Mouse (Mus musculus) midbrain, embryonic 14.5 days (tissue): Measurements from ENCODE around the gene Pan3. TPM values are rescaled to one million over a fixed set of nuclear protein-coding genes. Genes with fewer than 3 reads are reported as not detected.

Experiments used
- ATAC-seq: fragments of 200-750 bp; cut with Nextera tagmentation; 2 replicates; pipeline ENCODE4 v1.8.0; 2017; ENCODE audit warnings: moderate number of reproducible peaks, moderate library complexity; ENCODE audit not compliant: low FRiP score, low TSS enrichment
- DNase-seq: peaks from one replicate; pipeline ENCODE4 v3.0.0-alpha.2; 2015
- H3K27ac ChIP-seq: fragments of 300-500 bp; sonication (generic); replicated peaks from 2 replicates; pipeline ENCODE4 v1.5.1; 2014; ENCODE audit warnings: mild to moderate bottlenecking, low read depth, low read length, moderate library complexity
- H3K27me3 ChIP-seq: fragments of 300-500 bp; sonication (generic); 2 replicates; pipeline ENCODE4 v1.6.1; 2014; ENCODE audit warnings: low read length, control low read depth, mixed read lengths; ENCODE audit not compliant: control insufficient read depth, insufficient read depth
- H3K36me3 ChIP-seq: fragments of 300-500 bp; sonication (generic); 2 replicates; pipeline ENCODE4 v1.6.1; 2014; ENCODE audit warnings: low read length, control low read depth; ENCODE audit not compliant: control insufficient read depth, insufficient read depth
- H3K4me1 ChIP-seq: fragments of 300-500 bp; sonication (generic); 2 replicates; pipeline ENCODE4 v1.6.1; 2014; ENCODE audit warnings: mild to moderate bottlenecking, antibody characterized with exemption, low read length, control low read depth; ENCODE audit not compliant: control insufficient read depth, insufficient read depth
- H3K4me2 ChIP-seq: fragments of 300-500 bp; sonication (generic); 2 replicates; pipeline ENCODE4 v1.6.1; 2014; ENCODE audit warnings: mild to moderate bottlenecking, low read length, moderate library complexity
- H3K4me3 ChIP-seq: fragments of 300-500 bp; sonication (generic); replicated peaks from 2 replicates; pipeline ENCODE4 v1.5.1; 2014; ENCODE audit warnings: low read depth, low read length
- H3K9ac ChIP-seq: fragments of 300-500 bp; sonication (generic); replicated peaks from 2 replicates; pipeline ENCODE4 v1.6.1; 2014; ENCODE audit warnings: mild to moderate bottlenecking, low read length, moderate library complexity
- H3K9me3 ChIP-seq: fragments of 300-500 bp; sonication (generic); 2 replicates; pipeline ENCODE4 v1.6.1; 2016; ENCODE audit warnings: low read length, control low read depth, mixed read lengths; ENCODE audit not compliant: control insufficient read depth
- WGBS: fragments of 180-500 bp; shearing (Covaris S2); extraction: QIAGEN DNeasy Blood & Tissue Kit; methylation state at CpG from one replicate; pipeline ENCODE4 v1.1.7; 2014; 5-methylcytosine and 5-hydroxymethylcytosine counted together
- polyA plus RNA-seq: library from polyadenylated mRNA; unstranded; fragments of >200 nt; fragmentation: Nextera tagmentation; extraction: Ambion mirVana; gene quantifications from 2 replicates; pipeline ENCODE4 v1.2.1, GENCODE M21; 2014

Pan3 gene
- polyA plus RNA-seq, 1 experiment from 2014 or later = 69.5 TPM

DNA sequence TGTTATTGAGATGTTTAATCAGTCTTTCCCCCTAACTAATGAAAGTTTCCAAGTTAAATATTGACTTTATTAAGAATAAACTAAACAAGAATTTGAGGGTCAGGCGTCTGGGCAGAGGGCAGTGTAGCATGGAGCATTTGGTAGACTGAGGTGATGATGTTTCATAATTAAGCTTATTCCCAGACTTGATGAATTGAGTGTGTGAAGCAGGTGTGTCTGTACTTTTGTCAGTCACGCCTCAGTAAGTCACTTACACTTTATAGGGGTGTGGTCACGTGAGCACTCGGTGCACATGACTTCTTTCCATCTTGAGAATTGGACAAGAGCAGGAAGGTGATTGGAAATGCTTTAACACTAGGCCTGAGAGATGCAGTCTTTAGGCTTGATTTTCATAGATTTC, 26.5 kb downstream of the Pan3 start:
- WGBS = 97% methylated on average over 4 of the region's 4 CpGs
- H3K4me2 ChIP-seq = no peak overlapping the region
- H3K9ac ChIP-seq = no peak overlapping the region
- DNase-seq (no peak), ATAC-seq (no peak)
- H3K4me1 ChIP-seq = no peaks in the 10 kb centered on the region
- no peak overlapping the region for H3K27ac ChIP-seq
- no peaks in the 10 kb centered on the region for H3K27me3 ChIP-seq
- H3K36me3 ChIP-seq = peaks cover 18% of the 10 kb centered on the region
- H3K4me3 ChIP-seq = no peak overlapping the region
- no peaks in the 10 kb centered on the region for H3K9me3 ChIP-seq

DNA sequence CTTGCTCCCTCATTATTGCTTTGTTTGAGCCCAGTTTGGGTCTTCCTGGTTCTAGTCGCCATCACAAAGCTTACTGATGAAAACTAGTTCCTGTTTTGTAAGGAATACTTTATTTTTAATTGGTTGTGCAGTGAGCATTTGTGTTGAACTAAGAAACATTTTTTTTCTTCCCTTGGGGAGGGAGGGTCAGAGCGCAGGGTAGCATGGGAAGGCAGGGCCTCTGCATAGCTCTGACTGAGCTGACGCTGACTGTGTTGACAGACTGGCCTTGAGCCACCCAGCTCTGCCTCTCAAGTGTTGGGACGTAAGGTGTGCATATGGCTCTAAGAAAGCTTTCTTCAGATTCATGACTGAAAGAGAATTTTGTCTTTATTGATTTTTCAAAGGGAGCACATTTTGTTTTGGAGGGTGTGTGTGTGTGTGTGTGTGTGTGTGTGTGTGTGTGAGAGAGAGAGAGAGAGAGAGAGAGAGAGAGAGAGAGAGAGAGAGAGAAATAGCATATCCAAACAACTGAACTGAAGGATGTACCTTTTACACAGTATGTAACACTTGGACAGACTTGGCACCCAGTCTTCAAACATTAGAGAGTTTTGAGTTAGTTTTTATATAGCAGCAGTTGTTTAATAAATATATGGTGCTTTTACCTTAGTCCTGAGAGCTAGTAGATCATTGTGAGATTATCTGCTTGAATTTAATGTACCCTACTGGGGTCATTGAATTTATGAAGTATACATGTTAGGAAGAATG, 30.0 kb downstream of the Pan3 start:
- WGBS = 76% methylated on average over 4 of the region's 4 CpGs
- no peak for ATAC-seq
- no peak overlapping the region for H3K4me3 ChIP-seq
- no peak overlapping the region for H3K4me2 ChIP-seq
- no peaks in the 10 kb centered on the region for H3K27me3 ChIP-seq
- H3K4me1 ChIP-seq = no peaks in the 10 kb centered on the region
- H3K27ac ChIP-seq = no peak overlapping the region
- no peak overlapping the region for H3K9ac ChIP-seq
- no peaks in the 10 kb centered on the region for H3K9me3 ChIP-seq
- DNase-seq = no peak
- H3K36me3 ChIP-seq = peaks cover 8% of the 10 kb centered on the region

DNA sequence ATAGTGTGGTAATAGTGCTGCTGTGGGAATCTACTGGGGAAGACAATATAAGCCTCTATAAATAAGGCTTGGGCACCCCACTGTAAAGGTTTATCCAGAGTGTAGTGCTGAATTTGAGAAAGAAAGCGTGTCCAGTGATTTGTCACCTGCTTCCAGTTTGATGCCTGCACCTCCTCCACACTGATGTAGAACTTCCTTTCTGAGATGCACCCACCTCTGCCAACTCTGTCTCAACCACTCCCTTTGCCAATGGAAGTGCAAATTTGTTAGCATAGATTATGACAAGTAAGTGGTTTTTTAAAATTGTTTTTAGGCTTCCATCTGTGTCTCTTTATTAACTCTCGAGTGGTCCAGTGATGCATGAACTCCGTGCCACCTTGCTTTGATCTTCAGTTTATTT, 33.3 kb downstream of the Pan3 start:
- H3K9me3 ChIP-seq = no peaks in the 10 kb centered on the region
- DNase-seq = no peak
- 85% methylated on average over 3 of the region's 3 CpGs for WGBS
- H3K4me2 ChIP-seq = no peak overlapping the region
- H3K9ac ChIP-seq = no peak overlapping the region
- H3K4me1 ChIP-seq = no peaks in the 10 kb centered on the region
- no peak overlapping the region for H3K27ac ChIP-seq
- ATAC-seq = no peak
- no peak overlapping the region for H3K4me3 ChIP-seq
- H3K36me3 ChIP-seq = 0 out of 2 replicates have a peak, but pooled peaks cover 6% of the 10 kb centered on the region
- H3K27me3 ChIP-seq = no peaks in the 10 kb centered on the region

DNA sequence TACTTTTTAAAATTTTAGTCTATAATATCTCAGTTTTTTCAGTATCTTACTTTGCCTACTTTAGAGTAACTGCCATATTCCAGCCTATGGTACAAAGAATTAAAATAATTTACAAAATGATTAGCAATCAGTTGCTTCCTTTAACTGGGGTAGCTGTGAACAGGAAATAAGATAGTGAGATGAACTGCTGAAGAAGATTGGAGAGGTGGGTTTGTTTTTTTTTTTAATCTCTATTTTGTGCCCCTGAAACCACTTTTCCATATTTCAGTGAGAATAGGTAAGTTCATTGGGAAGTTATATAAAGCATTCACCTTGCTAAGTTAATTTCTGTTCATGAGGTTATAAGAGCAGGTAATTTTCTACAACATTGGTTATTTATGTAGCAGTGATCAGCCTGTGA, 36.4 kb downstream of the Pan3 start:
- H3K9ac ChIP-seq = no peak overlapping the region
- H3K4me3 ChIP-seq = no peak overlapping the region
- no peak for DNase-seq
- H3K27ac ChIP-seq = no peak overlapping the region
- H3K4me2 ChIP-seq = no peak overlapping the region
- no peaks in the 10 kb centered on the region for H3K4me1 ChIP-seq
- no peaks in the 10 kb centered on the region for H3K27me3 ChIP-seq
- no peak for ATAC-seq
- H3K36me3 ChIP-seq = peaks cover 9% of the 10 kb centered on the region; the same call in 1 of the 2 replicates
- H3K9me3 ChIP-seq = no peaks in the 10 kb centered on the region

DNA sequence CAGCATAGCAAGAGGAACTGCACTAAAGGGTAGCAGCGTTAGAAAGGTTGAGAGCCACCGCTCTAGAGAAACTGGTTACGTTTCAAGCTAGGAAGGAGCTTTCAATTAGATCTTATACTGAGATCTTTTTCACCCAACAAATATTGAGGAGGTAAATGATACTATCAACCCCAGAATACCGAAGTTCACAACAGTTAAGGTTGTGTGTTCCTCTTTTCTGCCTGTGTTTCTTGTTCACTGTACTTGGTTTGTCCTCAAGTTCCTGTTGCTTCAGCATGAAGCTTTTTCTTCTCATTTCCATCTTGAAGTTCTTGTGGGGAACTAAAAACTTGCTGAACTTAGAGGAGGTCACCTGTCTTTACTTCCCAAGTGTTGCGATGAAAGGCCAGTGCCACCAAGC, 41.2 kb downstream of the Pan3 start:
- H3K27ac ChIP-seq = no peak overlapping the region
- peaks cover 9% of the 10 kb centered on the region; the same call in 1 of the 2 replicates for H3K36me3 ChIP-seq
- no peak overlapping the region for H3K4me3 ChIP-seq
- no peak overlapping the region for H3K4me2 ChIP-seq
- no peak for DNase-seq
- ATAC-seq = no peak
- H3K27me3 ChIP-seq = no peaks in the 10 kb centered on the region
- WGBS = 94% methylated on average over 5 of the region's 5 CpGs
- no peak overlapping the region for H3K9ac ChIP-seq
- H3K9me3 ChIP-seq = no peaks in the 10 kb centered on the region
- H3K4me1 ChIP-seq = no peaks in the 10 kb centered on the region

DNA sequence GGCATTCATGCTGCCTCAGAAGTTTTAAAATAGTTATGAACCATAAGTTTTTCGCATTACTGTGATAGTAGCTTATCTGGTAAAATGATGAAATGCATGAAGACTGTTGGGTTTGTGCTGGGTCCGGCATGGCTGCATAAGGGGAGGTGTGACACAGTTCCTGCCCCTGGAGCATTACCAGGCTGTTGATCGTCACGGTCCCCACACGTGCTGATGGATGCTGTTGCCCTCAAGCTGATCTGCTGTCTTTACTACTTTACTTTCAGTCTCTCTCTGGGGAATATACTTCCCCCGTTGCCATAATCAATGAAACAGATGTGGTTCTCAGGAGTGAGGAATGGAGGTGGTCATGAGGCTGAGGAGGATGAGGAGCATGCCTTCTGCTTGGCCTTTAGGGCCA, 43.1 kb downstream of the Pan3 start:
- H3K4me2 ChIP-seq = no peak overlapping the region
- DNase-seq (no peak), ATAC-seq (no peak)
- peaks cover 4% of the 10 kb centered on the region; the same call in 1 of the 2 replicates for H3K36me3 ChIP-seq
- H3K27ac ChIP-seq = no peak overlapping the region
- H3K27me3 ChIP-seq = no peaks in the 10 kb centered on the region
- H3K9ac ChIP-seq = no peak overlapping the region
- no peaks in the 10 kb centered on the region for H3K9me3 ChIP-seq
- 80% methylated on average over 6 of the region's 6 CpGs for WGBS
- H3K4me1 ChIP-seq = no peaks in the 10 kb centered on the region
- H3K4me3 ChIP-seq = no peak overlapping the region

DNA sequence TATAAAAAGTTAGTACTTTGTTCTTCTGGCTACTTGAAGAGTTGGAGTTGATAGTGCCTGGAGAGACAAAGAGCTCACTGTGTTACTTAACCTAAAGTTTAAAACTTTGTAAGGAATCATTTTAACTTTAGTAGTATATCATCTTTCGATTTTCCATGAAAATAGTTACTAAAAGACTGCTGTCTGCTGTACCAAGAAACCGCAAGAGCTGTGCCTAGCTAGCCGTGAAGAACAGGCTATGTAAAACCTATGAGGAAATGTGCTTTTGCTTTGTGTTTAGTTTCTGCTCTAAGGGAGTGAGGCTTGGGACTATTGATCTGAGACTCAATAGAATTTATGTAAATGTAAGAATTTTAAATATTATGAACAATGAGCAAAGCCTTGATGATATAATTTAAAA, 43.9 kb downstream of the Pan3 start:
- WGBS = 91% methylated on average over 3 of the region's 3 CpGs
- H3K36me3 ChIP-seq = peaks cover 4% of the 10 kb centered on the region; the same call in 1 of the 2 replicates
- no peak overlapping the region for H3K4me3 ChIP-seq

DNA sequence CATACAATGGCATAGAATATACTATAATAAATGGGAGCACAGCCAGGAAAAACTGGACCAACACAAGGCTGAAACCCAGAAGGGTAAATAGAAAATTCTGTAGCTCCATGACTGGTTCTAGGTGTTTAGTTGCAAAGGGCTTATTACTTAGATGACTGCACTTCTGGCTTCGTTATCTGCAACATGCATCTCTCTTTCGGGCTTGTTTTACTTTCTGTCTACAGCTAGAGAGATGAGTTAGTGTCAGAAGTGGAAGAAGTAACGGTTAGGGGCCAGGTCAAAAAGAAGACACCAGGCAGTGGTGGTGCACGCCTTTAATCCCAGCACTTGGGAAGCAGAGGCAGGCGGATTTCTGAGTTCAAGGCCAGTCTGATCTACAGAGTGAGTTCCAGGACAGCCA, 46.1 kb downstream of the Pan3 start:
- no peaks in the 10 kb centered on the region for H3K36me3 ChIP-seq
- H3K4me1 ChIP-seq = no peaks in the 10 kb centered on the region
- H3K27ac ChIP-seq = no peak overlapping the region
- no peak overlapping the region for H3K4me2 ChIP-seq
- H3K9me3 ChIP-seq = no peaks in the 10 kb centered on the region
- no peaks in the 10 kb centered on the region for H3K27me3 ChIP-seq
- no peak overlapping the region for H3K9ac ChIP-seq
- 97% methylated on average over 5 of the region's 5 CpGs for WGBS
- no peak for ATAC-seq
- H3K4me3 ChIP-seq = no peak overlapping the region
- DNase-seq = no peak

More for the DNA sequence above, 43.9 kb downstream of the Pan3 start:
- Histone ChIP-seq H3K4me1 (no peaks in the 10 kb centered on the region), H3K4me2 (no peak overlapping the region), H3K27me3 (no peaks in the 10 kb centered on the region), H3K9me3 (no peaks in the 10 kb centered on the region), H3K27ac (no peak overlapping the region), H3K9ac (no peak overlapping the region)
- DNase-seq (no peak), ATAC-seq (no peak)

DNA sequence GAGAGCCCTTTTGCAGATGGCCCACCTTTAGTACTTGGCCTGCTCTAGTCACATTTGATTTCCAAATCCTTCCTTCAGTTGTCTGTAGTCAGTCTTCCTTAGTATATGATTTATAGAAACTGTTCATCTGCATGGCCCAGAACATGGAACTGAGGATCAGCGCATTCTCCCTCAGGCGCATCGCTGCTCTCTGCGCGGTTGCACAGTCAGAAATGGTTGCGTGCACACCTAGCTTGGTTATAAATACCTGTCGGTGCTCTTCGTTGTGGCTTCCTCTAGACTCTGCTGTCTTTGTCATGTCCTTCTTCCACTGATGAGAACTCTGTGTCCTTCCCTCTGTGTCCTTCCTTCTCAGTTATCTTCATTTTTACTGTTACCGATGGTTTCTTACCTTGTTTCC, 47.1 kb downstream of the Pan3 start:
- Histone ChIP-seq H3K9me3 (no peaks in the 10 kb centered on the region), H3K27me3 (no peaks in the 10 kb centered on the region), H3K36me3 (no peaks in the 10 kb centered on the region), H3K4me1 (no peaks in the 10 kb centered on the region), H3K9ac (no peak overlapping the region), H3K4me2 (no peak overlapping the region), H3K4me3 (no peak overlapping the region), H3K27ac (no peak overlapping the region)
- DNase-seq (no peak), ATAC-seq (no peak)
- WGBS = 98% methylated on average over 9 of the region's 9 CpGs
